Mouse (Mus musculus) adrenal gland, adult 2 months (tissue): Measurements from ENCODE around the gene Scnm1. TPM values are rescaled to one million over a fixed set of nuclear protein-coding genes. Genes with fewer than 3 reads are reported as not detected.

Source experiments
- DNase-seq: peaks from one replicate; pipeline ENCODE4 v3.0.0; 2021
- long read RNA-seq: library from polyadenylated mRNA; stranded (forward); transcript quantifications from one replicate; pipeline ENCODE4 v2.0.0, GENCODE M21; 2021
- polyA plus RNA-seq: library from polyadenylated mRNA; depleted of rRNA; stranded (reverse); fragments of >200 nt; gene quantifications from 2 replicates; pipeline ENCODE4 v1.2.3, GENCODE M21; 2012; rRNA removed
- total RNA-seq, 2 experiments: library from RNA; stranded (reverse); gene quantifications; 2 replicates each; pipeline ENCODE4 v1.2.3; 2021

The Scnm1 gene
- total RNA-seq (10 to 100 TPM; 33.4 to 37.0 TPM), polyA plus RNA-seq (17.6 and 18.6 TPM in 2 replicates)
- long read RNA-seq, transcript Scnm1-201 (7 exons, 1,054 nt): major isoform, 8 of 12 reads
- long read RNA-seq, partial matches to known transcripts: 1 of 12 reads
- long read RNA-seq, other reads (novel, unspliced or antisense): 1 of 12 reads

- DNase-seq: peak; percentile 94
Measured at GRCm38 (mm10) chr3:95133680-95134101, at the start of gene Scnm1, which contains the start of gene Lysmd1. Gene Scnm1, minus strand, starts transcription at chr3:95134011. Gene Lysmd1, plus strand, starts transcription at chr3:95134088.

GRCm38 (mm10) chr3:95181841-95182240, 48.0 kb upstream of the Scnm1 start:
- DNase-seq: peak; percentile 62

- DNase-seq: no peak
Measured at GRCm38 (mm10) chr3:95179890-95180289, 46.1 kb upstream of the Scnm1 start.

- DNase-seq: no peak
Measured at GRCm38 (mm10) chr3:95178948-95179347, 45.1 kb upstream of the Scnm1 start.

GRCm38 (mm10) chr3:95177583-95177982, 43.8 kb upstream of the Scnm1 start:
- no peak for DNase-seq

GRCm38 (mm10) chr3:95176500-95176899, 42.7 kb upstream of the Scnm1 start:
- DNase-seq: no peak

GRCm38 (mm10) chr3:95174011-95174592, 40.3 kb upstream of the Scnm1 start:
- DNase-seq: peak; percentile 88

GRCm38 (mm10) chr3:95173256-95173949, 39.6 kb upstream of the Scnm1 start:
- peak; percentile 43 for DNase-seq

GRCm38 (mm10) chr3:95172526-95173255, 38.9 kb upstream of the Scnm1 start:
- no peak for DNase-seq

- no peak for DNase-seq
Measured at GRCm38 (mm10) chr3:95171105-95171504, 37.3 kb upstream of the Scnm1 start.

- DNase-seq: no peak
Measured at GRCm38 (mm10) chr3:95169996-95170395, 36.2 kb upstream of the Scnm1 start.

GRCm38 (mm10) chr3:95164840-95165239, 31.0 kb upstream of the Scnm1 start:
- DNase-seq: no peak

- DNase-seq: no peak
Measured at GRCm38 (mm10) chr3:95164256-95164550, 30.4 kb upstream of the Scnm1 start.

- DNase-seq: no peak
Measured at GRCm38 (mm10) chr3:95163419-95164255, 29.8 kb upstream of the Scnm1 start.

- no peak for DNase-seq
Measured at GRCm38 (mm10) chr3:95162345-95162628, 28.5 kb upstream of the Scnm1 start.

GRCm38 (mm10) chr3:95161618-95162344, 28.0 kb upstream of the Scnm1 start:
- no peak for DNase-seq

- DNase-seq: no peak
Measured at GRCm38 (mm10) chr3:95161041-95161551, 27.3 kb upstream of the Scnm1 start.

- DNase-seq: peak; percentile 94
Measured at GRCm38 (mm10) chr3:95159987-95160963, 26.5 kb upstream of the Scnm1 start, which contains the start of gene Sema6c. Gene Sema6c, plus strand, starts transcription at chr3:95160457.

- no peak for DNase-seq
Measured at GRCm38 (mm10) chr3:95159511-95159986, 25.7 kb upstream of the Scnm1 start.

GRCm38 (mm10) chr3:95153874-95154273, 20.1 kb upstream of the Scnm1 start:
- DNase-seq: peak; percentile 37
